Mouse (Mus musculus) MEL-GATA-1-ER (cell line): ENCODE data around the gene Lamp1.

Experiments
- DNase-seq: peaks from one replicate; pipeline ENCODE4 v3.0.0-alpha.2; 2012; ENCODE audit warnings: low read depth; ENCODE audit errors: extremely low read depth

The Lamp1 gene

DNA sequence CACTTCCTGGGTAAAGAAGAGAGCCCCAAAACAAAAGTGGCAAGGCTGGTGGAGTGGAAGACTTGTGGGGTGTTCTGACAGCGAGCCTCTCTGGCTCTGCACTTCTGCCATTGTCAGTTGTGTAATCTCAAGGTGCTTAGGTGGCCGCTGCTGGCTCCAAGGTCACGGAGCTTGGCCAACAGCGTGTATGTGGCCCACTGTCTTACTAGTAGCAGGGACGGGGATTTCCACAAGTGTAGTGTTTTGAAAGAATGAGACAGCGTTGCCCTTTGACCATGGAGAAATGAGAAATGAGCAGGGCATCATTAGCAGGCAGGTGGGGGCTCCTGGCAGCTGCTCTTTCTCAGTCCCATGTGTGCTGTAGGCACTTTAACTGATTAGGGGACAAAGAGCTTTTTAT is 3.1 kb downstream of the Lamp1 start:
- no peak for DNase-seq

DNA sequence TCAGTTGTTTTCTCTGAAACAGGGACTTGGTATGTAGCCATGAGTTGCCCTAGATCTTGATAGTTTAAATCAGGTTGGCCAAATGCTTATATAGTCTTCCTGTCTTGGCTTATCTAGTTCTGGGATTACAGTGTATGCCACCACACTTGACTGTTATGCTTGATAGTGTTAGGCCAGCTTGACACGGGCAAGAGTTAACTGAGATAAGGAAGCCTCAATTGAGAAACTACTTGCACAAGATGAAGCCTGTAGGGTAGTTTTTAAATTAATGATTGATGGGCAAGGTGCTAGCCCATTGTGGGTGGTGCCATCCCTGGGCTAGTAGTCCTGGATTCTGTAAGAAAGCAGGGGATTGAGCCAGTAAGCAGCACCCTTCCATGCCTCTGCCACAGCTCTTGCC is 4.6 kb downstream of the Lamp1 start:
- no peak for DNase-seq

DNA sequence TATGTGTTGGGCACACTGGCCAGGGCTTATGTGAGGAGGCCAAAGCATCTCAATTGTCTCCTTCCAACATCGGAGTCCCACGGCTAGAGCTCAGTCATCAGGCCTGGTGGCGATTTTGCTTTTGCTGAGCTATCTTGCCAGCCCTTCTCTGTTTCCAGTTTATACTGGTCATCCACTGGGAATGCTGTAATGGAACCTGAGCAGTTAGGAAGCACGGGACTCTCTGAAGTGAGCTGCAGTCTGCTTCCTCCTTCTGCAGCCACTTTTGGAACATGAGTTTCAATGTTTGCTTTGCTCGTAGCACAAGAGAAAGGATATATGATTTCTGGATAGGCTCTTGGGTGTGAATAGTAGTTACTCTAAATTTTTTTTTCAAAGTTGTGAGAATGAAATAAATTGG is 5.4 kb downstream of the Lamp1 start:
- no peak for DNase-seq

DNA sequence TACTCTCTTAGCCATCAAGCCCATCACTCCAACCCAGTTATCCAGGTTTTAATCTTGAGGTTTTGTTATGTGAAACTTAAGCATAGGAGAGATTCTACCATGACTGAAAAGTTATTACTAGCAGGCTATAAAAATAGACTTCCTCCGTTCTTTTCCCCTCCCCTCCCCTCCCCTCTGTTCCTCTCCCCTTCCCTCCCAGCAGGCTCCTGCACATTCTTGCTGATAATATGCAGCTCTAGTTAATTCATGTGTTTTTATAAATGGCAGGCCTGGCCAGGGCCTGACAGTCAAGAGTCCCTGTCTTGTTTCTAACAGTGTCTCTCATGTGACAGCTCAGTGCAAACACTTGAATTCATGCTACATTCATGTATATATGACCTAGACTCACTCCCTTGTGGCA is 11.5 kb downstream of the Lamp1 start:
- no peak for DNase-seq

DNA sequence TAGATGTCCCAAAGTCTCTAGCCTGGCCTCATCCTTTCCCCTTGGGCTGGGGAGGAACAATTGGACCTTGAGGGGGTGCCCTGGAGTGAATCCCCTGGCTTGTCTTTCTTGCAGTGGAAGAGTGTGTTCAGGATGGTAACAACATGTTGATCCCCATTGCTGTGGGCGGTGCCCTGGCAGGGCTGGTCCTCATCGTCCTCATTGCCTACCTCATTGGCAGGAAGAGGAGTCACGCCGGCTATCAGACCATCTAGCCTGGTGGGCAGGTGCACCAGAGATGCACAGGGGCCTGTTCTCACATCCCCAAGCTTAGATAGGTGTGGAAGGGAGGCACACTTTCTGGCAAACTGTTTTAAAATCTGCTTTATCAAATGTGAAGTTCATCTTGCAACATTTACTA is 15.3 kb downstream of the Lamp1 start:
- no peak for DNase-seq

DNA sequence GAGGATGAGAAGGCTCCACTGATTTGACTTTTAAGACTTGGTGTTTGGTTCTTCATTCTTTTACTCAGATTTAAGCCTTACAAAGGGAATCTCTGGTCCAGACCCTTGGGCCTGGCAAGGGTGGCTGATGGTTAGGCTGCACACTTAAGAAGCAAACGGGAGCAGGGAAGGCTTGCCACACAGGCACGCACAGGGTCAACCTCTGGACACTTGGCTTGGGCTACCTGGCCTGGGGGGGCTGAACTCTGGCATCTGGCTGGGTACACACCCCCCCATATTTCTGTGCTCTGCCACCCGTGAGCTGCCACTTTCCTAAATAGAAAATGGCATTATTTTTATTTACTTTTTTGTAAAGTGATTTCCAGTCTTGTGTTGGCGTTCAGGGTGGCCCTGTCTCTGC is 15.8 kb downstream of the Lamp1 start:
- DNase-seq = no peak

DNA sequence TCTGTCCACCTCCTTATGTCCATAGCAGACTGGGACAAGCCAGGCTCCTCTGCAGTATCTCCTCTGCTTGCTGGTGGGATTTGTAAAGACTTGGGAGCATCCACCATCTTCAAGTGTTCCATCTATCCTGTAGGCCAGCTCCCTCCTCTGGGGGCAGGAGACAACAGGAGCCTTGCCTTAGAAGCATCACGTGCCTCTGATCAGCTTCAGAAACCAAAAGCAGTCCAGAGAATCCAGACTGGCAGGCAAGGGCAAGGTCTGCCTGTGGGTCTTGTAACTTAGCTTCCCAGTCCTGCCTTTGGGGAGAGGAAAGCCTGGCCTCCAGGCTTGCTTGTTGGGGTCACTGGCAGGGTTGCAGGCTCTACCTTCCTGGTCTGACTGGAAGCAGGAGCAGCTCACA is 16.7 kb downstream of the Lamp1 start:
- DNase-seq = no peak

DNA sequence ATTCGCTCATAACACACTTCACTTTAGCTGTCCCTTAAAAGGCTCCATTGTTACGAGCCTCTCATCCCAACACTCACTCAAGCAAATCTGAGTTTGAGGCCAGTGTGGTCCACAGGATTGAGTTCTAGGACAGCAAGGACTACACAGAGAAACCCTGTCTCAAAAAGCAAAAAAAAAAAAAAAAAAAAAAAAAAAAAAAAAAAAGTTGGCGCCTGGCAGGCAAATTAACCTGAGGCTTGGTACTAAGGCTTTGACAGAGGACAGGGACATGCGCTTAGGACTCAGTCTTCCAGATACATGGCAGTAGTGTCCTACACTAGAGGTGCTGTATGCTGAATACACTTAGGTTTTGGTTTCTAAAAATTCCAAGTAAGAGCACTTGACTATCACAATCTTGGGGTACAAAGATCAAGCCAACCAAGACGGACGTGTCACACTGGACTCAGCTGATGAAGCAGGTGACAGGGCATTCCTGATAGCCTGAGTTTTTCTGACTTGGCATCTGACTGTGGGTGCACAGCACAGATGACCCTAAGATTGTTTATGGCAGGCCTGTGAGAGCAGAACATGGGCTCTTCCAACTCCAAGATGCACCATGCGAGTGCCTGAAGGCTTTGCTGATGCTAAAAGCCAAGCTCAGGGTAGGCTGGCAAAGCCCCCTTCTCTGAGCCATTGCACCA is 18.4 kb downstream of the Lamp1 start:
- DNase-seq = no peak

DNA sequence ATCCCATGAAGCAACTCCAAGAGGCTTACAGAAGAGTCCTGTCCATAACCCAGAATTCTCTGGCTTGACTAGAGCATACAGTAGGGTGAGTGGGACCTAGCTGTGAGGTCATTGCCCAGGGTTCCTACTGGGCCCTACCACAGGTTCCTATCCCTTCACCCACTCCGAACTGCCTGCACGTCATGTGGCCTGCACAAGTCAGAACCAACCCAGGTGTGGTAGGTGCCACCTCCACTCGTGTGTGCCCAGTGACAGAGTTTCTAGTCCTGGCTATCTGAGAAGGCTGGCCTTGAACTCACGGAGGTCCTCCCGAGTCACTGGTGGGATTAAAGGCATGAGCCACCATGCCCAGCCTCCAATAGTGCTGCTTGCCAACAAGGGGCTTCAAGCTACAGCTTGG is 19.2 kb downstream of the Lamp1 start:
- no peak for DNase-seq

DNA sequence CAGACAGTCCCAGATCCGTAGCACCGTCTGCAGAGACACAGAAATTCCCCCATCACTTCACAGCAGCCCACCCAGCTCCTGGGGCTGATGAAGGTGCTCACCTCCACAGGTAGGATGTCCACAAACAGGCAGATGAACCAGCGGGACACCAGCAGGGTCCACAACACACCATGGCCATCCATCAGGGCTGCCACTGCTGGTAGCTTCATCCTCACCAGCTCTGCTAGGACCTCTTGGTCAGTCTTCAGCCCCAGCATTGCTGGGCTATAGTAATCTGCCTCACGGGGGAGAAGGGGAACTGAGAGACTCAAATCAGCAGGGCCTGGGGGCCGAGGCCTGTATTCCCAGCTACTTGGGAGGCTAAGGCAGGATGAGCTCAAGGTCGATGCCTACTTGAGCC is 20.5 kb downstream of the Lamp1 start:
- DNase-seq = no peak

DNA sequence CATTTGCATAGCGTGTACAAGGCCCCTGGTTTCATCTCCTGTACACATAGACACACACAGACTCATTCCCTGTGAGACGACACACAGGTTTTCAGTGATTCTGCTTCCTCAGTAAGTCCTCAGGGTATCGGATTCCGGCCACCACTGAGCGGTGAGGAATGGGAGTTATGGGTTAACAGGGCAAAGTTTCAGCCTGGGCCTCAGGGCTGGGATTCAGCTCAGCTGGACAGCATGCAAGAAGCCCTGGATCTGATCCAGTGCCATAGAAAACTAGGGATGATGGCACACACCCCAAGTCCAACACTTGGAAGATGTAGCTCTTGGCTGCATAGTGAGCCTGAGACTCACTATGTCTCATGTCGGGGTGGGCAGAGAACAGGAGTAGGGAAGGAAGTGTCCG is 21.0 kb downstream of the Lamp1 start:
- no peak for DNase-seq

DNA sequence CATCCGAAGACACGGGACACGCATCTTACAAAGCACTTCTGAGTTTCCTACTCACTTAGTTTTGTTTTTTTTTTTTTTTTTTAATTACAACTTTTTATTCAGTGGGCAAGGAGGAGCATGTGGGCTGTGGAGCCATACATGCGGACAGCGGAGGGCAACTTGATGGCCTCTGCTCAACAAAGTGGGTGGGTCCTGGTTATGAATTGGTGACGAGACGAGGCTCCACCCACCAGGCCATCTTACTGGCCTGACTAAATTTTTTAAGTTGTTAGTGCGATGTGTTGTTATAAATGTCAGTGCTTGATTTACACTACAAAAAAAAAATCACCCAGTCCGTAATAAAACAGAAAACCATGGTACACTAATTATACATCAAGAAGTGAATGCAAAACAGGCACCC is 21.4 kb downstream of the Lamp1 start:
- no peak for DNase-seq

DNA sequence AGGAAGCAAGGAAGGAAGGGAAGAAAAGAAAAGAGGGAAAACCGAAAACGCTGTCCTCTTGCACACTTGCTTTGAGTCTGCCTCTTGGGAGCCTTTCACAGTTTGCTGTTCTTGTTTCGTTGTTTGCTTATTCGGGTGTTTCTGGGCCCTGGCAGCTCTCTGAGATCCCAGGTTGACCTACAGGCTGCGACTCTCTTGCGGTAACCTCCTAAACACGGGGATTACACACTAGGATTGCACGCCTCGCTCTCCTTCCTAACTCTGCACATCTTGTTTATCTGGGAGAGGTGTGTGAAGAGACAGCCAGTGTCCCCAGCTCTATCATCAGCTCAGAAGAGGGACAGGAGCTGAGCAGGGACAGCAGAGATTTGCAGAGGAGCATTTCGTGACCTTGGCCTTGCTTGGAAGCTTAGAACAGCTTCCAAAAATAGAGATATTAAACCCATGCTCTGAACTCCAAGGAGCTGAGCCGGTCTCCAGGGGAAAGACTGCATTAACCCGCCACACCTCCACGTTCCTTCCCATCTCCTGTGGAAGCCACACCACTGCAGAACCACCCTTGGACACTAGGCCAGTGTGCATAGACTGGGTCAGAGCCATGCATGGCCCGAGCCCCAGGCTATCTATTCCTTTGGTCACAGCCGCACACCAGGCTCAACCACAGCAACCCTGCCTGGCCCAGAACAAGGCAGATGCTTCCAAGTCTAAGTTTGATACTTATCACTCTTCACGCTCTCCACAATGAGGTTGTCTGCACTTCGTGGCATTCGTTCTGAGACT is 22.1 kb downstream of the Lamp1 start:
- no peak for DNase-seq

DNA sequence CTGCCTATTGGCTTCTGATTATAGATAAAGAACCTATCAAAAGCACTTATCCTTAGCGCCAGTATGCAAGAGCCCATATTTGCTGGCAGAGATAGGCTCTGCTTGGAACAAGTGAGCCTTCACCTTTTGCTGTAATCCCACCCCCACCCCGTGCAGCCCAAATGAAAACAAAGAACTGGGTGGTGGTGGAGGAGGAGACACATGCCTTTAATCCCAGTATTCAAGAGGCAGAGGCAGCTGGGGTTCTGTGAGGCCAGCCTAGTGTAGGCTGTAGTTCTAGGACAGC is 22.7 kb downstream of the Lamp1 start:
- no peak for DNase-seq

DNA sequence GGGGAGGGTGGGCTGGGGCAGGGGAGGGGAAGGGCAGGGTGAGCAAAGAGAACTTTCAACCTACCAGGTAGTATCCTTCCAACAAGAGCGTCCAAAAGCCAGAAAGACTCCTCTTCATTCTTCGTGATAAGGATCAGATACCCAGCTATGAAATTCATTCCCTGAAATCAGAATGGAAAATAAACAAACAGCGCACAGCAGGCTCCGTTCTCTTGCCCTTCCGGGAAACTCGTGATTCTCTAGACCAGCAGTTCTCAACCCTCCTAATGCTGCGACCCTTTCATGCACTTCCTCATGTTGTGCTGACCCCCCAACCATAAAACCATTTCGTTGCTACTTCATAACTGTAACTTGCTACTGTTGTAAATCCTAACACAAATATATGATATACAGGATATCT is 27.9 kb downstream of the Lamp1 start:
- DNase-seq = no peak

DNA sequence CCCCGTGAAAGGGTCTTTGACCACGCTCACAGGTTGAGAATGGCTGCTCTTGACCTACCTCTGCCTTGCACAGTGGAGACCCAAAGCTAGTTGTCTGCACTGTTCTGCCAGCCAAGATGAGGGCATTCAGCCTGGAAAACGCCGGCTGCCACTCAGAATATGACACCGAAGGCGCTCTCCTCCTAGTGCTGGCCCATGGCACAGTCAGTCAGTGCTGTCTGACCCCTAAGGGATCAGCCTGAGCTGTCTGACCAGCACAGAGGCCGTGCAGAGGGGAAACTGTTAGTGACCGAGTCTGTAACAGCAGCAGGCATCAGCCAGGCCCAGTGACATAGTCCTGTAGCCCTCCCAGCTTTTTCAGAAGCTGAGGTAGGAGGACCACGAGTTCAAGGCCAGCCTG is 28.3 kb downstream of the Lamp1 start:
- DNase-seq = no peak

DNA sequence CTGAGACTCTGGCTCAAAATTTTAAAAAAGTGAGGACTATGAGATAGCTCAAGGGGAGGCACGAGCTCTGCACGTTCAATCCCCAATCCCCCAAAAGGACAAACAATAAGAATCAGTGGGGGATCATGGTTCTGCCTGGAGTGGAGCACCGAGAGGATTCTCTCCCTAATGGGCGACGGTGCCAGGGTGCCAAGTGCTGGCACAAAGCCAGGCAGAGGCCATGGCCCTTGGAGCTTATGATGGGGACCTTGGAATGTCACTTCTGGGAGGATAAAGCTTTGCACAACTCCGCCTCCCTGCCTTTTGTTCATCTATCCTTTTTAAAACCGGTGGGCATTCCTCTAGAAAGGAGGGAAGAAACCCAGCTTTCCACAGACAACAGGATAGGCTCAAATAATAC is 28.7 kb downstream of the Lamp1 start:
- no peak for DNase-seq

DNA sequence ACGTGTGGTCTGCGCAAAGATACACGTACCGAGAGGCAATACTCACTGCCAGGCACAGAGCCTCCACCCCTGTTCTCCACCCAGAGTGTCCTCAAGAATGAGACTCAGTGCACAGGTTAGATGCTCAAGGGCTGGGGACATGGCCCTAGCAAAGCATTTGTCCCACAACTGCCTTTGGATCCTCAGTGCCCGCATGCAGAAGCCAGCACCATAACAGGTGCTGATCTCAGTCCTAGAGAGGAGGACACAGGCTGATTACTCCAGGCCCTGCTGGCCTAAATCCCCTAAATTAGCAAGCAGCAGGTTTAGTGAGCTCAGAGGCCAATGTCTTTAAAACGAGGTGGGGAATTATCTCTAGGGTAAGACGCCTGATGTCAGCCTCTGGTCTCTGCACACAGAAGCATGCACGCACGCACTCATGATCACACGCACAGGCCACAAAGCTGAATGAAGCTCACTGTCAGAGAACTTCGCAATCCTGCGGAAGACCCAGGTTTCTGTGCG is 29.1 kb downstream of the Lamp1 start:
- DNase-seq = no peak

DNA sequence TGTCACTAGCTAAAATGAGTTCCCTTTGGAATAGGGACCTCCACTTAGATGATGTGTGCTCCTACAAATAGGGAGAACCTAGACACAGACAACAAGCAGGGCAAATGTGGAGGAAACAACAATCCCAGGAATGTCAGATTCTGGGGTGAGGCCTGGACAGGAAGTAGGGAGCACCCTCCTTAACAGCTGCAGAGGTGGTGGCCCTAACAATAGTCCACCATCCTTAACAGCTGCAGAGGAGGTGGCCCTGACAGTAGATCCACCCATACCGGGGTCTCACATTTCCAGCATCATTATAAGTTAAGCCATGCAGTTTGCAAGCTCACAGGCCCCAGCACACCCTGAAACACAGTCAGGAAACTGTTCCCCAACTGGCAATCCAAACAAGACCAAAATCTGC is 29.9 kb downstream of the Lamp1 start:
- no peak for DNase-seq

DNA sequence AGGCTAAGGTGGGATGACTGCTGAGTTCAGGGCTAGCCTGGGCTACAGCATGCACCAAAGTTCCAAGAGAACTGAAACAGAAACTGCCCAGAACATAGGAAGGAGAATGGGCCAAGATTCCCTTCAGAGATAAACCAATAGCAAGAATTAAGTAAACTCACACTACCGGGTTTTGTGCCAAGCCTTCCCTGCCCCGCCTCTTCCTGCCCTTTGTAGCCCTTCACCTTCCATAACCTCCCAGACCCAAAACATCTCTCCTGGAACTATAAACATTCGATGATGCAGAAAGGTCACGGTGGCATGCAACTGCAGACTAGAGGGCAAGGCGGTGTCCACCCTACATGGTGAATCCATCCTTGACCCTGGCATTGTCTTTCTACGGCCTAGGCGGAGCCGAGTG is 31.3 kb downstream of the Lamp1 start:
- DNase-seq = no peak

DNA sequence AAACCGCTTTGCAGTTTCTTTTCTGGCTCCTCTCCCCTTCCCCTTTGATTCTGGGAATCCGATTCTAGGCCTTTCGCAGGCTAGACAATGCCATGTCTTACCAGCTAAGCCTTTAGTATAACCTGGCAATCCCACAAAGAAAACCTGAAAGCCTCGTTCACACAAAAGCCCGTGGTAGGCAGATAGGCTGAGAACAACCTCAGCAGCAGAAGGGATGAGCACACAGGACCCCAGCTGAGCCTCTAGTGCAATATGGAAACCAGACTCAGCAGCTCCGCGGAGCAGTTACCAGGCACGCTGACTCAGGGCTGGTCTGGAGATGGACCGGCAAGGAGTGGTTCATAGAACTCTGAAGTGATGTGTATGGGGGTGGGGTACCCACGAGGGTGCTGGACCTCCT is 35.9 kb downstream of the Lamp1 start:
- no peak for DNase-seq

DNA sequence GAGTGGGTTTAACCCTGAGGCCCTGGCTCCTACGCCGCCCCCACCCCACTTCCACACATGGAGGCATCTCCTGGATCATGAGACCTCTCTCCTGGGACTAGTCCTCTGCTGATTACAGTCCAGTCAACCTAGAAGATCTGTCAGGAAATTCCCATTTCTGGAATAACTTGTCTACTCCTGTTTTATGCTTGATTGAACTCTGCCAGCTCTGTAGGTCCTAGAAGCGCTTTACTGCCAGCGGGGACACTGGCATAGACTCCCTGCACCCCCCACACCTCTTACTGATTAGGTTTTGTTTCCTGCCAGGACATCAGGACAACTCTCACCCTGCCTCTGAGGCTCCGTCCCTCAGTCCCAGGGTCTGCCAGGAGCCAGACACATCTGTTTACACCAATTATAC is 38.5 kb downstream of the Lamp1 start:
- no peak for DNase-seq

DNA sequence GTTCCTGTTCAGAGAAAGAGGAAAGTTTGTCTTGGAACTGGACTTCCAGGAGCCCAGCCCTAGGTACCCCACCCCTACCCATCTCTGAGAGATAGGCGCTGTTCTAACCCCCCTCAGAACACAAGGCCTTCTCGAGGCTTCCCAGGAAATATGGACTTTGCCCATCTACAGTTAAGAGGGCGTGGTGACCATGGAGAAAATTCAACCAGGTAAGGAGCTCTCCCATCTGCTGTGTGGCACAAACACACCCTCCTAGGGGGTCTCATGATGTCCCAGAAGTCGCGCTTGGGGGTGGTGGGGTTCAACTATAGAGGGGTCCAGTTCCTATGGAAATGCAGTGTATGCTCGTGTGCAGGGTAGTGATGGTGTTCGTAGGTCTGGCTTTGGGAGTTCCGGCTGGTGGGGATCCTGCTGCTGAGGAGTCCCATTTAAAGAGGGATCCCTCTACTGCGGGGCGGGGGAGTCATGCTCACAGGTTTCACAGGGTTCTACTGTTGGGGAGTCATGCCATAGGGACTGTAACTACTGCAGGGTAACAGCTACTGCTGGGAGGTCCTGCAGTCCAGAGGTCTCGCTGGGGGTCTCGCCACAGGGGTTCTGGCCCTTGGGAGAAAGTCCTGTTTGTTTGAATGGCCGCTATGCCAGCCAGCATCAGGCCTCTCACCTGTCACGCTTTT is 40.6 kb downstream of the Lamp1 start:
- DNase-seq = no peak
